ENCODE assay signal across 8 mouse cellular contexts in the genomic region with DNA sequence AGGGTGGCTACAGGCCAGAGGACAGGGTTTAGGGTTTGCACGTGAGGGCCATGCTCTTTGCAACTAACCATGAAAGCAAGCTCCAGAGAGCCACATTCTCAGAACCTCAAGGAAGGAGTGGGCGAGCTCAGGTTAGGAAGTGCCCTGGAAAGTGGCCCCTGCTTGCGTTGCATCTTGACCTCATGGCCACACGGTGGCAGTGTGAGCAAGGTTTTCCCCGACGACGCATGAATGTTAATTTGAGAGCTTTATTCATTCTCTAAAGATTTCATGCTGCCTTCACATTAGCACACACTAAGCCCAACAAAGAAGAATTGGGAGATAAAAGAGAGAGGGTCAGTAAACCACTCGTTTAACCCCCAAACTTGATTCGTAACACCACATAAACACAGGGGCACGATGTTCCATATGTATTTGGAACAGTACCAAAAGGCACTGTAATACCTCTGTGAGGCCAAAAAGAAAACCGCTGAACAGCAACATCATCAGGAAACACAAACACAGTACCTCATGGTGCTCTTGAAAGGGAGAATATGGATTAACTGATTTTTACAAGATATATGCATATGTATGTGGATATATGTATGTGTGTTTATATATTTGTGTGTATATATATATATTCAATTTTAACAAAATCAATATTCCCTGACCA. TPM values are rescaled to one million over a fixed set of nuclear protein-coding genes. Genes with fewer than 3 reads are reported as not detected.
DNase-seq lines count a peak whose midpoint lies in the region; ATAC-seq lines count a peak whose summit lies in the region.

No protein-coding gene starts in this region.

- DNase-seq in ZHBTc4 (ENCODE audit: low read depth, low spot score), result peak; percentile 79
- DNase-seq in cerebellum, adult 8-10 months, result peak; percentile 68
- peak; percentile 79 for DNase-seq in hindbrain, embryonic 14.5 days (ENCODE audit: low spot score)
- DNase-seq in left cerebral cortex, adult 8-10 months (ENCODE audit: low spot score in 2 of 2), result peak; percentile 39 to 56
- peak; percentile 77 to 83 for DNase-seq in right cerebral cortex, postnatal 10 days (ENCODE audit: low spot score in 2 of 2)
- peak; percentile 39 for DNase-seq in yolk sac, embryonic 10.5 days (ENCODE audit: low spot score)

- H3K4me2 ChIP-seq in hindbrain, embryonic 14.5 days (replicated peaks), result peak overlapping the region; percentile 39

- H3K27me3 ChIP-seq in hindbrain, embryonic 14.5 days (ENCODE audit: control insufficient read depth, insufficient read depth, low read length), result peaks cover 5% of the 10 kb centered on the region; the same call in 1 of the 2 replicates

- H3K9me3 ChIP-seq in hindbrain, embryonic 14.5 days (ENCODE audit: control insufficient read depth, low read length), result no peaks in the 10 kb centered on the region

- peak; percentile 86 for ATAC-seq in frontal cortex, adult (ENCODE audit: low TSS enrichment)
- ATAC-seq in hindbrain, embryonic 14.5 days (ENCODE audit: low FRiP score), result peak; percentile 71; the same call in 1 of the 2 replicates
- peak; percentile 99 for ATAC-seq in megakaryocyte progenitor cell, adult 5-6 weeks (replicated peaks; ENCODE audit: poor library complexity)

- no peak overlapping the region for H3K4me3 ChIP-seq in hindbrain, embryonic 14.5 days (replicated peaks; ENCODE audit: low read length)

- H3K4me1 ChIP-seq in hindbrain, embryonic 14.5 days (replicated peaks; ENCODE audit: control insufficient read depth, insufficient read depth, low read length), result no peaks in the 10 kb centered on the region

- WGBS in hindbrain, embryonic 14.5 days, result 9% methylated on average over 11 of the region's 11 CpGs

- no peak overlapping the region for H3K27ac ChIP-seq in hindbrain, embryonic 14.5 days

- 0 out of 2 replicates have a peak overlapping the region, but pooled peaks have one; percentile 34 for H3K9ac ChIP-seq in hindbrain, embryonic 14.5 days

- H3K36me3 ChIP-seq in hindbrain, embryonic 14.5 days (replicated peaks; ENCODE audit: control insufficient read depth, insufficient read depth), result no peaks in the 10 kb centered on the region

RNA-seq across cellular contexts. Expression of a gene that starts 41.0 kb away (rescaled TPM):
- polyA plus RNA-seq in hindbrain, embryonic 14.5 days (2014; fragmentation: Nextera tagmentation; extraction: Ambion mirVana), result 77.3 and 95.0 TPM in 2 replicates
- total RNA-seq in left cerebral cortex, adult 8-10 months (2022), result 10 to 100 TPM; 41.8 to 46.2 (median 44.9) TPM
- total RNA-seq in megakaryocyte progenitor cell, adult 5-6 weeks (2015), result 12.7 and 13.5 TPM in 2 replicates
- 21.6 and 26.5 TPM in 2 replicates for total RNA-seq in megakaryocyte progenitor cell, adult 5-6 weeks (2017)
